Mouse (Mus musculus) lung, adult 2 months (tissue): ENCODE measurements around the gene Hint1. TPM values are rescaled to one million over a fixed set of nuclear protein-coding genes. Genes with fewer than 3 reads are reported as not detected.
A peak's percentile ranks its signal among the peaks of the same experiment; 100 is the strongest.

ENCODE experiments used
- DNase-seq: peaks from one replicate; pipeline ENCODE4 v3.0.0; 2022
- H3K4me1 ChIP-seq: fragments of 200-500 bp; 2 replicates; pipeline ENCODE4 v1.6.1; 2011; ENCODE audit warnings: low read length; ENCODE audit not compliant: control insufficient read depth, insufficient read depth
- H3K4me3 ChIP-seq: fragments of 200-500 bp; replicated peaks from 2 replicates; pipeline ENCODE3; 2011; ENCODE audit warnings: low read depth, mild to moderate bottlenecking, control low read depth, low read length; ENCODE audit errors: extremely low read depth
- CTCF ChIP-seq: fragments of 200-500 bp; IDR thresholded peaks from 2 replicates; pipeline ENCODE4 v1.5.1; 2011; ENCODE audit warnings: mild to moderate bottlenecking, low read length, control low read depth; ENCODE audit not compliant: insufficient read depth
- POLR2A ChIP-seq: fragments of 200-500 bp; IDR thresholded peaks from 2 replicates; pipeline ENCODE4 v1.6.1; 2011; ENCODE audit warnings: low read depth, mild to moderate bottlenecking, control low read depth, low read length, borderline replicate concordance; ENCODE audit errors: extremely low read depth
- WGBS: fragments of 180-500 bp; shearing (Covaris S2); methylation state at CpG from one replicate; pipeline ENCODE4 v1.1.7; 2018; 5-methylcytosine and 5-hydroxymethylcytosine counted together
- polyA plus RNA-seq: library from polyadenylated mRNA; depleted of rRNA; stranded (reverse); fragments of >200 nt; gene quantifications from 2 replicates; pipeline ENCODE4 v1.2.3, GENCODE M21; 2012; rRNA removed

Gene Hint1
- polyA plus RNA-seq, 1 experiment: 251 TPM

DNA sequence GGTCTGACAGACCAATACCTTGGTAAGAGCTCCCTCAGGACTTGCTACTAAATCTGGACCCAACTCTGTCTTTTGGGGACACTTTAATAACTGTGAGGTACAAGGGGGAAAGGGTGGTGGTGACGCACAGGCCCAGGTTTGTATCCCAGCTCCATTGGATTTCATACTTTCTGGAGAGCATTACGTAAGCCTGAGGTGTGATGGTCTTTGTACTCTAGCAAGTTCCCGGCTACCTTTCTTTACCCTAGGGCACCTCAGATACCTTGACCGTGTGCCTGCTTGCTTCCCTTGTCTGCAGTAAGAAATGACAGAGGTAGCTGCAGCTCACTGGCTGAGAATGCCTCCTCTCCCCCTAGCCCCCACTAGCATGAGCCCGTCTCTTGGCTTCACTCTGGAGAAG, 41.1 kb downstream of the Hint1 start:
- no peak for DNase-seq
- no peak for TF ChIP-seq CTCF
- TF ChIP-seq POLR2A: no peak
- H3K4me1 ChIP-seq: no peaks in the 10 kb centered on the region; the same call in 1 of the 2 replicates
- no peak overlapping the region for H3K4me3 ChIP-seq
- WGBS: 84% methylated on average over 5 of the region's 5 CpGs

DNA sequence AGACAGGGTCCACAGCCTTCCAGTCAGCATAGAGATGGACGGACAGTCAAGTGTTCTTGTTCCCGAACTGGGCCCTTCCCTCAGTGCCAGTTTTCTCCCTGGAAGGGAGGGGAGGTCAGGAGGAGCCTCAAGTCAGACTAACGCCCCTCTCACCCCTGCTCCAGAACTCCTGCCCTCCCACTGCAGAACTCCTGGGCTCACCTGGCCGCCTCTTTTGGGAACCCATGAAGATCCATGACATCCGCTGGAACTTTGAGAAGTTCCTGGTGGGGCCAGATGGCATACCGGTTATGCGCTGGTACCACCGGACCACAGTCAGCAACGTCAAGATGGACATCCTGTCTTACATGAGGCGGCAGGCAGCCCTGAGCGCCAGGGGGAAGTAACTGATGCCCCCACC, 43.1 kb downstream of the Hint1 start:
- 84% methylated on average over 11 of the region's 11 CpGs for WGBS
- DNase-seq: no peak
- Histone ChIP-seq H3K4me1 (no peaks in the 10 kb centered on the region; the same call in 1 of the 2 replicates), H3K4me3 (no peak overlapping the region)
- no peak for TF ChIP-seq POLR2A
- TF ChIP-seq CTCF: no peak

DNA sequence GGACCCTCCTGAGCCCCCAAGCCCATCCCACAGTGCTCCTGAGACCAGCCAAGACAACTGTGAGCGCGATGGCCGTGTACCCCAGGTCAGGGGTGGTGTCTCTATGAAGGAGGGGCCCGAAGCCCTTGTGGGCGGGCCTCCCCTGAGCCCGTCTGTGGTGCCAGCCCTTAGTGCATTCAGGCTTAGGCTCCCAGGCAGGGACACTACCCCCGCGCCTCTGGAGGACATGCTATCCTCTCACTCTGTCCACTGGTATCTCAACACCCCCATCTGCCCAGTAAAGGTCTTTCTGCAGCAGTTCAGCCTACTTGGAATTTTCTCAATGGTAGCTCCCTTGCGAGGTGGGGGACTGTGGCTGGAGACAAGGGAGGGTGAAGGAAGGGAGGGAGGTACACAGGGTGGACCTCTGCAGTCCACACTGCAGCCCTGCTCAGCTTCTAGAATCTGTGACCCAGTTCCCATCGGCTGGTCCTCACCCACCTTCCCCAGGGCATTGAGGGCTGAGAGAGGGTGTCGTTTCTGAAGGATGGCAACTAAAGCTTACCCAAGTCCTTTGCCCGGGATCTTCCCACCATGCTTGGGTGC, 44.0 kb downstream of the Hint1 start:
- H3K4me1 ChIP-seq: no peaks in the 10 kb centered on the region; the same call in 1 of the 2 replicates
- WGBS: 83% methylated on average over 12 of the region's 12 CpGs
- no peak overlapping the region for H3K4me3 ChIP-seq
- TF ChIP-seq POLR2A (no peak), CTCF (no peak)
- DNase-seq: no peak

DNA sequence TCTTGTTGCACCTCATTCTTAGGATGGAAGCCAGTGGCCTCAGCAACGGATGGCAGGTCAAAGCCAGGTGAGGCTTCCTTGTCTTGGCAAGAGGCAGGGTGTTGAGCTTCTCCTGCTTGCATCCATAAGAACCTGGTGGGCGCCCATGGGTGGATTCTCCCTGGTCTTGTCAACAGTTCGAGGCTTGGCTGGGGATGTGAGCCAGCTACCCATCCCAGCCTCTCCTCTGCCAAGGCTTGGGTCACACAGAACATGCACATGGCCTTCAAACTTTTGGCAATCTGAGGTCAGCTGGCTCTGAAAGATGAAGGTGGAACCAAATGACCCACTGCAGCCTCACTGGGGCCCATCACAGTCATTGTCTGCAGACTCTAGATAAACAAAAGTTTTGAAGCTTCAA, 45.0 kb downstream of the Hint1 start:
- TF ChIP-seq CTCF: no peak
- TF ChIP-seq POLR2A: peak; percentile 20; the same call in 1 of the 2 replicates
- Histone ChIP-seq H3K4me1 (no peaks in the 10 kb centered on the region; the same call in 1 of the 2 replicates), H3K4me3 (no peak overlapping the region)
- no peak for DNase-seq
- WGBS: 82% methylated on average over 3 of the region's 3 CpGs

DNA sequence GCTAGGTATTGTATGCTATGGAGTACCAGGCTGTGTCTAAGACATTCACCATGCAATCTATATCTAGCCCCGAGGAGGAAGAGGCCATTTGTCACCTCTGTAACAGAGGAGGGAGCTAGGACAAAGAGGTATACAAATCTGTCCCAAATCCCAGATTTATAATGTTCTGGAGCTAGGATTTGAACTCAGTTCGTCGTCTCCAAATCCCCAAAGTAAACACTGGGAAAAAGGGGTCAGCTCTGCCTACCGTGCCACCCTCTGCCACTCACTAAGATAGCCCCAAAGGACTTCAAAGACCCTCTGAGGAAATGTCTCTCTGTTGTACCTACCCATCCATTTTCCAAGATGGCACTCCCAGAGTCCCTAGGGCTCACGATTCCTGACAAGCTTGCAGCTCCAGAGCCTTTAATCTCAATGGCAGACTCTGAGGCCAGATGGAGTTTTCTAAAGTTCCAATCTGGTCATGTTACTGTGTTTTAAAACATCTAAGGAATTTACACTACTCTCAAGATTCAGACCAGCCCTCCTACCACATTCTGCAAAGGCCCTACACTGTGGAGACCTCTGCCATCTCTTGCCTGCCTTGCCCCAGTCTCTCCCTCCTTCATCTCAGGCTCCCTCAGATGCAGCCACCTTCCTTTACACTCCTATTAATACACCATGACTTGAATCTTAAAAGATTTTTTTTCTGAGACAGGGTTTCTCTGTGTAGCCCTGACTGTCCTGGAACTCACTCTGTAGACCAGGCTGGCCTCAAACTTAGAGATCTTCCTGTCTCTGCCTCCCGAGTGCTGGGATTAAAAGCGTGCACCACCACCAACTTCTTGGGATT, 45.7 kb downstream of the Hint1 start:
- H3K4me1 ChIP-seq: no peaks in the 10 kb centered on the region; the same call in 1 of the 2 replicates
- DNase-seq: no peak
- H3K4me3 ChIP-seq: no peak overlapping the region
- WGBS: 78% methylated on average over 7 of the region's 7 CpGs
- TF ChIP-seq POLR2A (peak; percentile 22; the same call in 1 of the 2 replicates), CTCF (no peak)

DNA sequence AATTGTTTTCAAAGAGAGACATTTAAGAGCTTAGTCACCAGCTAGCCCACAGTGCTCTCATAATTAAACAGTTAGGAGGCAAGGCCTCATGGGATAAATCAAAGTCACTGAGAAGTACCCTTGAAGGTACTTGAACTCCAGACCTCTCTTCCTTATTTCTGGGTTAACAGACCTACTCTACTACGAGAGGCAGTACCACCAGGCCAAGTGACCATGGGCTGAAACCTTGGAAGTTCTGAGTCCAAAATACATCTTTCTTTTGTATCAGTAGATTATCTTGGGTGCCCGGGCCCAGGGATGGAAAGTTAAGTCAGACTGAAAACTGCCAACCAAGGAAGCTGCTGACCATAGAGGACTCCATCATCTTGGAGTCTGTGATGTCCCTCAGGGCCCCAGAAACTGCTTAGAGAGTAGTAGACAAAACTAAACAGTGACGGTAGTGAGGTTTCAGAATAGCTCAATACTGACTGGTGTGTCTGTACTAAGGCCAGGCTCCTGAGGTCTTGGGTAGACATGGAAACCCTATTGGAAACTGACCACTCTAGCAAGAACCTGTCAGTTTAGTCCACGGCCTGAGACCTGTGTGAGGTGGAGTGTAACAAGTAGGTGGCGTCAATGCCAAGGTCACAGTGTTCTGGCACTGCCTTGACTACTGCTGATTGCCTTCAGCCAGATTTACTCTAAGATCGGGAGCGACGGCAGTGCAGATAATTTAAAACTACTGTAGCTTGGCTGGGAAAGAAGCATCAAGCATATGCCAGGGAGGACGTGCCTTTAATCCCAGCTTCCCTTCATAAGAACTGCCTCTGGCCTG, 46.5 kb downstream of the Hint1 start:
- DNase-seq: no peak
- no peak for TF ChIP-seq CTCF
- TF ChIP-seq POLR2A: no peak
- Histone ChIP-seq H3K4me1 (no peaks in the 10 kb centered on the region; the same call in 1 of the 2 replicates), H3K4me3 (no peak overlapping the region)
- WGBS: 70% methylated on average over 9 of the region's 9 CpGs

DNA sequence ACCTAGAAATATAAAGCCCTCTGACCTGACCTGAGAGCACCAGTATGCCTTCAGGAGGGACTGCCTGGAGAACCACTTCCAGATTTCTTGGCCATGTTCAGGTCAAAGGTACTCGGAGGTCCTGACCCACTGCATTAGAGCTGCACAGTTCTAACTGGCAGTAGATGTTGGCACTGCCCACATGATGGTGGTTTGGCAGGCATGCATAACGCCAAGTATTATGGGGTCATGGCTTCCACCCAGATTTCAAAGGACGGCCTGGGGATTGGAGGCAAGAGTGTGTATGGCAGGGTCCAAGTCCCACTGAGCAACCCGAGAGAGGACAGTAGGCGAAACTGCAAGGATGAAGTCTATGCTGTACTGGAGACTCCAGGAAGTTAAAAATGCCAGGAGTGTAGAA, 47.7 kb downstream of the Hint1 start:
- no peak for DNase-seq
- Histone ChIP-seq H3K4me3 (no peak overlapping the region), H3K4me1 (no peaks in the 10 kb centered on the region; the same call in 1 of the 2 replicates)
- WGBS: 88% methylated on average over 5 of the region's 5 CpGs
- no peak for TF ChIP-seq CTCF

DNA sequence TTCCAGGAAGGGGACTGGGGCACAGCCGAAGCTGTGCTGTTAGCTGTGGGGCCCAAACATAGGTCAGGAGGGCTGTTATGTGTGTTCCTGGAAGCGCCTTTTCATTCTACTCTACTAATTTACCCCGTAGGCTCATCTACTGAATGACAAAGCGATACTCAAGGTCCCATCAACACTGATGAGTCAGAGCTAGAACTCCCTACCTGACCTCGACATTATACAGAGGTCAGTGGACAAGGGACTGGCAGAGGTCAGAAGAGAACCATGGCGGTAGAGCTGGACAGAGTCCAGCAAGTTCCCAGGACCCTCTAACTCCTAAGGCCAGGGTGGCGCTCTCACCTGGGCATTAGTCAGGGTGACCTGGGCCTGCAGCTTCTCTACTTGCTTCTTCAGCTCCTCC, 51.3 kb downstream of the Hint1 start:
- no peak overlapping the region for H3K4me3 ChIP-seq
- no peak for TF ChIP-seq CTCF
- TF ChIP-seq POLR2A: no peak
- WGBS: 90% methylated on average over 7 of the region's 7 CpGs
- no peak for DNase-seq
- no peaks in the 10 kb centered on the region for H3K4me1 ChIP-seq

DNA sequence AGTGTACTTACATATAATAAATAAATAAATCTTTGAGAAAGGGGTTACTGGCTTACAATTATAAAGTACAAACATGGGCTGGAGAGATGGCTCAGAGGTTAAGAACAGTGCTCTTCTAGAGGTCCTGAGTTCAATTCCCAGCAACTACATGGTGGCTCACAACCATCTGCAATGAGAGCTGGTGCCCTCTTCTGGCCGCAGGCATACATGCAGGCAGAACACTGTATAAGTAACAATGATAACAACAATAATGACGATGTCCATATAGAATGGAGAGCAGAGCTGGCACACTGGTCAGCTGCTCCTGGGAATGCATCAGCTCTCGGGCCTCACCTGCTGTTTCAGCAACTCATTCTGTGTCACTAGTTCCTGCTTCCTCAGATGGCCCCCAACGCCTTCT, 52.1 kb downstream of the Hint1 start:
- H3K4me3 ChIP-seq: no peak overlapping the region
- WGBS: 90% methylated on average over 4 of the region's 4 CpGs
- no peak for DNase-seq
- no peaks in the 10 kb centered on the region for H3K4me1 ChIP-seq
- 0 out of 2 replicates have a peak, but pooled peaks have one; percentile 24 for TF ChIP-seq CTCF
- TF ChIP-seq POLR2A: no peak

Other genes starting within 250 kb of the Hint1 start
- gene Cdc42se2, start 78.7 kb upstream of the Hint1 start, polyA plus RNA-seq: 45.2 and 67.7 TPM in 2 replicates
- 0.38 and 0.40 TPM in 2 replicates for gene Lyrm7, start 5.5 kb upstream of the Hint1 start, polyA plus RNA-seq
- 693 and 908 TPM in 2 replicates for gene Gpx3, start 36.1 kb downstream of the Hint1 start, polyA plus RNA-seq
- gene Tnip1, start 96.5 kb downstream of the Hint1 start, polyA plus RNA-seq: 43.9 and 47.2 TPM in 2 replicates
- gene Anxa6, start 167.1 kb downstream of the Hint1 start, polyA plus RNA-seq: 151 and 170 TPM in 2 replicates
- gene Ccdc69, start 211.7 kb downstream of the Hint1 start, polyA plus RNA-seq: 2.2 and 4.1 TPM in 2 replicates
- 50.9 and 70.4 TPM in 2 replicates for gene Gm2a, start 231.7 kb downstream of the Hint1 start, polyA plus RNA-seq